Mouse (Mus musculus): ENCODE data around the gene Prr19.

Prr19 gene

DNA sequence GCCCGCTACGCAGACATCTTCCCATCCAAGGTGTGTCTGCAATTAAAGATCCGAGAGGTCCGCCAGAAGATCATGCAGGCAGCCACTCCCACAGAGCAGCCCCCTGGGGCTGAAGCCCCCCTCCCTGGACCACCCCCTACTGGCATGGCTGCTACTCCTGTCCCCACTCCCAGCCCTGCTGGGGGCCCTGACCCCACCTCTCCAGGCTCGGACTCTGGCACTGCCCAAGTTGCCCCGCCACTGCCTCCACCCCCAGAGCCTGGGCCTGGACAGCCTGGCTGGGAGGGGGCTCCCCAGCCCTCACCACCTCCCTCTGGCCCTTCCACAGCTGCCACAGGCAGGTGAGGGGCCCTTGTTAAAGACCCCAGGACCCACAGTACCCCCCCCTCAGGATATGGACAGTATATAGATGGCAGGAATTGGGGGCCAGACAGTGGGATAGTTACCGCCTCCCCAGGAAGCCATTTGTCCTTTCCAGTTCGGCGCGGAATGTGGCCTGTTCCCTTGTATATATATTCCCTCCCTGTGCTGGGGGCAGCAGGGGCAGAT lies 7.9 kb upstream of the Prr19 start:
- no peak for DNase-seq

DNA sequence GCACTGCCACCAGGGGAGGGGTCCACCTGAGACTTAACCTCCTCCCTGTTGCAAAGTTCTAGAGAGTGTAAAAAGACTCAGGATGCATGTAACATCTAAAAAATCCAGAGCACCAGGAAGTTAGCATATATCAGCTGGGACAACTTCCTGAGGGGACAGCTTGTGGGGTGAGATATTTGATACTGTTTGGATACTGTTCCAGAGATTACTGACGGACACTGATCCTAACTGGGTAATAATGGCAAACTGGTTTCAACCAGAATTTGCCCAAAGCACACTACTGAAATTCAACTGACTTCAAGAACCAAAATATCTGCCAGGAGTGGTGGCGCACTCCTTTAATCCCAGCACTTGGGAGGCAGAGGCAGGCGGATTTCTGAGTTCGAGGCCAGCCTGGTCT lies 6.7 kb upstream of the Prr19 start:
- DNase-seq, result no peak

DNA sequence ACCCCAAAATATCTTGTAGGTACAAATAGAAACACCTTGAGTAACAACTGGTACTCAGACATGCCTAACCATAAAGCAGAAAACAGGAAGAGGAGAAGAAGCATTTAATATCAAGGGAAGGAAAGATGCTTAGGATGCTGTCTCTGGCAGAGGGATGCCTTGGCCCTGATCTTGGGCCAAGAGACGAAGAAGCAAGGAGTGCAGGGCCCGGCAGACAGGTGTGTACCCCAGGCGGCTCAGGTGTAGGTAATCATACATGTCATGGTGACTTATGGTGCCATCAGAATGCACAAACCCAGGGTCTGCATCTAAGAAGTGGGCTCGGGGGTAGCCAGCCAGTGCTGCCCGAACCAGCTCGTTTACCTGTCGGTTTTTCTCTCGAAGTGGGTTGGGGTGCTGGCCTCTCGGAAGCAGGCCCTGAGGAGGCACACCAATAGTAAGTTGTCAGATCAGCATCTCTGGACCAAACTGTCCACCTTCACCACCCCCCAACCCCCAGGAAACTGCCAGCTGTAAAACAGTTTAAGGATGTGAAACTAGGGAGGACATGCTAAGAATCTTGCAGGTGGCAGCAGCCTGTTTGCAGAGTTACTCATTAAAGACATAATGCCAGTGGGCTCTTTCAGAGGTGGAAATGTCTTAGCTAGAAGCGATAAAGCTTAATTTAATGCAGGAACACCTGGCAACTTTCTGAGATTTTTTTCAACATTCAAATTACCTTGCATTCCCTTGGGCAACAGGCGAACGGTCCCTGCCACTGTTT lies 6.1 kb upstream of the Prr19 start:
- DNase-seq, result no peak

DNA sequence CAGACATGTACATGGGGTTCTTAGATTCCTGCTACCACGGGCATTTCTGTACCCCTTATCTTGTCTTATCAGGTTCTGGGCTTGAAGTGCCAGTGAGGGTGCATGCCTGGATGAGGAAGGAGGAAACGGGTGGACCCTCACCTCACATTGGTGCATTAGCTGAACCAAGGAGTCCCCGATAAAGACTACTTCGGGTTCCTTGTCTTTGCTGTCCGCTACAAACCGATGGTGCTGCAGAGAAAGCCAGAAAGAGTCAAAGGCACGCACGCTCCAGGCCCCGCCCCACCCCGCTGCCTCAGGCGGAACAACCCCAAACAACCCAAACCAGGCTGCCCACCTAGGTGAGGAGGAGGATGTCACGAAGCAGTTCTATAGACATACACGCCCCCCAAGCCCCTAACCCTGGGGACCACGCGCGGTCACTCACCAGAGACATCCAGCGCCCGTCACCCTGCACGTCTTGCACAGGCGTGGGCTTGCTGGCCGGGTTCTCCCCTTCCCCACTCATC lies 4.2 kb upstream of the Prr19 start:
- peak in 1 of 2 experiments; percentile 56 for DNase-seq

DNA sequence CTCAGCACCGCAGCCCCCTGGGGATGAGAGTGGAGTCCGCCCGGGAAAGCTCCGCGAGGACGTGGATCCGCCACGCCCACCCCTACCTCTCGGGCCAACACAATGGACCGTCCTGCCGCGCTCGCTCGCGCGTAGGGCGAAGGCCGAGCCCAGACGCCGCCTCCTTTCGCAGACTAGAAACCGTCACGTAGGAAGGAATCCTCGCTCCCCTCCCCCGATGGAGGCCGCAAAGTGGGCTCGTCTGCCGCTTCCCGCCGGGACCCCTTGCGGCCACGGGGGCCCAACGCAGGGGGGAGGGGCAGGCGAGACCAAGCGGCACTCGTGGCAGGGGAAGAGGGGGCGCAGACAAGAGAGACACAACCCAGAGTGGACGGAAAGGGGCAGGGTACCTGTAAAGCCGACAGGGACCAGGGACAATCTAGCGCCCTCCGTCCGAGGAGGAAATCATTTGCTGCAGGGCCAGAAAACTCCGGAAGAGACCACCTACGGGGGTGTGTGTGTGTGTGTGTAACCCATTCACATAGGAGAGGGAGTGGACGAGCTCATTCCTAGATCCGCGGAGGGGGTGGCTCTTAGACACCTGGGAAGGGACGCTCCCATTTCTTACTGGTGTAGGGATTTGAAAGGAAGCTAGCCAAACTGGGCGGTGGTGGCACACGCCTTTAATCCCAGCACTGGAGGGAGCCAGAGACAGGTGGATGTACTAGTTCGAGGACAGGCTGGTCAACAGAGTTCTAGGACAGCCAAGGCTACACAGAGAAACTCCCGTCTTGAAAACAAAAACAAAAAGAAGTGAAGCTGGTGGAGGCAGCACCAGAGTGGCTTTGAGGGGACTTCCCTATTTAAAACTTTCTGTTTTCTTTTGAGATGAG lies 3.5 kb upstream of the Prr19 start, which contains the start of gene Pafah1b3:
Gene Pafah1b3 (minus strand): TSS at position 533 of the 872 bp plus-strand sequence.
- DNase-seq, result peak; percentile 85 to 88

DNA sequence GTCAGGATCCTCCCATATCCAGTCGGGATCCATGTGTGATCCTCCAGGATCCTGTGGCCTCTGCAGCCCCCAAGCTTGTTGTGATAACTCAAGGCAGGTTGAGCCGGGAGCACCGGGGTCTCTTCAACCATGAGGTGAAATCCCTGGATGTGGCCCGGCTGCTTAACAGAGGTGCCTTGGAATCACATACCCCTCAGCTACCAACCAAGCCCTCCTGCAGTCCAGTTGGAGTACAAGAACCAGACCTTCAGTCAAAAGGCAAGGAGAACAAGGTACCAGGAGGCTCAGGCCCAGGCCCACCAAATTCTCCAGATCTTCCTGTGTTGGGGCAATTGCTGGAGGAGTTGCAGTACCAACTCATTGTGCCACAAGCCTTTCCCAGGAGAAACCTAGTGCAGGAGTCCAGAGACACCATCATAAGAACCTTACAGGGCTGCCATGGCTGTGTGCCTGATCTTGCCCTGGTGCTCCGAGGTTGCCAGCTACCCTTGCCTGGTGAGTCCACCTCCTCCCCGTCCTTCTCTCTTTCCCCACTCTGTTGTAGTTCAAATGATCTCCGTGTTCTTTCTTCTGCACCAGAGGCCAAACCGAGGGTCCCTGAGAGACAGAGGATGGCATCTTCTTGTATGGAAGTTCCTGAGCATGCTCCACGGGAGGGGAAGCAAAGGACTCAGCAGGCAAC lies 1.9 kb downstream of the Prr19 start:
- DNase-seq, result no peak

DNA sequence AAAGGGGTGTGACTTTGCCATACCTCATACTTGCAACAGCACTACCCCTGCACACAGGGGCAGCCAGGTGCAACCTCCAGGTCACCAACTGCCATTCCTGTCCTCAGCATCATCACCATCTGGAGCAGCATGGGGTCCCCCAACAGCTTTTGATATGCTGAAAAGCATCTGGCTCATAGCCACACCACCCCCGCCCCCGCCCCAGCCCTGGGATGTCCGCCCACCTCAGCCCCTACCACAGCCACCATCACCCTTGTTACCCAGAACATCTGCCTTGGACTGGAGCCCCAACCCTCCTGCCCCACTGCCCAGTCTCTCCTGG lies 2.4 kb downstream of the Prr19 start:
- DNase-seq, result no peak

DNA sequence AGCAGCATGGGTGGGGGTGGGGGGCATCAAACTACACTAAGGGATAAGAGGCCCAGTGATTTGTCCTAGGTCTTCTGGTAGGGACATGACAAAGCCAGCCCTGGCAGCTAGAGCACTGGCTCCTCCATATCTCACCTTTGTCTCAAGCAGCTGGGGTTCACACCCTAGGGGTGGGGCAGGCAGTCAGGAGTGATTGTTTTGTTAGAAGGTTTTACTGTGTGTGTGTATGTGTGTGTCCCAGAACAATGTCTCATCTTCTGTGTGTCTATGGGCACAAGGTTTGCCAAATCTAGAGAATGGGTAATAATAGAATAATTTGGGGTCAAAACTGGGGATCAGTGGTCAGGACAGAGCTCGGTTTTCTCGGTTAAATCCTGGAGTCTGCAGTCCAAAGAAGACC lies 4.3 kb downstream of the Prr19 start:
- no peak for DNase-seq

DNA sequence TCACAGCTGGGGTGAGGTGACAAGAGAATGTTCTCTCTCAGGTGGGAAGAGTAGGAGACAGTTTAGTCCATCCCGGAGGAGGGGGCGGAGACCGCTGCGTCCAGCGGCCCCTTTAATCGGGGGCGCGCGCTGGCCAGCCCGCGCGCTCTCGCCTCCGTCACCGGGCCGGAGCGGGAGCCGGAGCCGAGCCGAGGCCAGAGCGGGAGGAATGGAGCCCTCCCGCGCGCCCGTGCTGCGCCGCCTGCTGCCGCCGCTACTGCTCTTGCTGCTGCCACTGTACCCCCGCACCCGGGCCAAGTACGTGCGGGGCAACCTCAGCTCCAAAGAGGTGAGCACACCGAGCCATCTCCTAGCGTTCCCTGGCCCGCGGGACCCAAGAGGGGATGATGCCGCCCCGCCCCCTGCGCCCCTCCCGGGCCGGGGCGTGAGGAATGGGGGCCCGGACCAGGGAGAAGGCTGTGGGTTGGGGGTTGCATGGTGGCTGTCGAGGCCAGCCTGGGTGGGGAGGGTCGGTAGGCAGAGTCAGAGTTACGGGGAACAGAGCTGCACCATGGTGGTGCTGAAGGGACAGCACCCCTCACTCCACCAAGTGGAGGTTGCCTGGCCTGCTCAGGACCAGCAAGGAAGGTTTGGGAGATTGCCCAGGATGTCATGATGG lies 4.9 kb downstream of the Prr19 start, which contains the start of gene Tmem145:
Gene Tmem145 (plus strand): TSS at position 151 of the 658 bp plus-strand sequence.
- DNase-seq, result peak; percentile 55 to 57

DNA sequence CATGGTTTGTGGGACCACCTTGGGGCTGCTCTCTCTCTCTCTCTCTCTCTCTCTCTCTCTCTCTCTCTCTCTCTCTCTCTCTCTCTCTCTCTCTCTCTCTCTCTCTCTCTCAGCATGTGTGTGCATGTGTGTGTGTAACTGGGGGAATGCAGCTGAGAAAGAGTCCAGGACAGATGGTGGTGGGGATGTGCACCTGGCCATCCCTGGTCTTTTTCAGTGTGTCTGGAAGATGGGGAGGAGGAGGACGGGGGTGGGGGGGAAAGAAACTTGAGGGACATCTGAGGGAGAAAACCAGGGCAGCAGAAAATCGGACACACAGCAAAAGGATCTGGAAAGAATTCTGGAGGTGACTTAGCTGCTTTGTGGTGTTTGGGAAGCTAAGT lies 5.4 kb downstream of the Prr19 start:
- DNase-seq, result no peak

DNA sequence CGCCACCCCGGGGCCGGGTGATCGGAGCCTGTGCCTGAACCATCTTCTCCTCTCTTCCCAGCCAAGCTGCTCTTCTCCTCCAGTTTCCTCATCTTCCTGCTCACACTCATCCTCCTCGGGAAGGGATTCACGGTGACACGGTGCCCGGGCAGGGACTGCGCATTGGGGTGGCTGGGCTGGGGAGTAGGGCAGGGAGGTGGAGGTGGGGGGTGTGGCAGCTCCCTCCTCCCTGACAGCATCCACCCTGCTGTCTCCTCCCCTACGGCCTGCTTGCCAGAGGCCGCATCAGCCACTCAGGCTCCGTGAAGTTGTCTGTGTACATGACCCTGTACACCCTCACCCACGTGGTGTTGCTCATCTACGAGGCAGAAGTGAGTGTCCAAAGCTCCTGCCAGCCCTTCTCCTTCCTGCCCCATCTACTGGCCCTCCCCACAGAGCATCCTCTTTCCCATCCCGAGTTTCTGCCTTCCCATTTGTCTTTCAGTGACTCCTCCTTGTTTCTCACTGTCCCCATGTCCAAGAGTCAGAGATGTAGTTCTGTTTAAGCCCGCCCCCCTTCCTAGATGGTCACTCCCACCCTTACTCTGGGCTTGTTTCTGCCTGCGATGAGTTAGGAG lies 7.6 kb downstream of the Prr19 start:
- no peak for DNase-seq

DNA sequence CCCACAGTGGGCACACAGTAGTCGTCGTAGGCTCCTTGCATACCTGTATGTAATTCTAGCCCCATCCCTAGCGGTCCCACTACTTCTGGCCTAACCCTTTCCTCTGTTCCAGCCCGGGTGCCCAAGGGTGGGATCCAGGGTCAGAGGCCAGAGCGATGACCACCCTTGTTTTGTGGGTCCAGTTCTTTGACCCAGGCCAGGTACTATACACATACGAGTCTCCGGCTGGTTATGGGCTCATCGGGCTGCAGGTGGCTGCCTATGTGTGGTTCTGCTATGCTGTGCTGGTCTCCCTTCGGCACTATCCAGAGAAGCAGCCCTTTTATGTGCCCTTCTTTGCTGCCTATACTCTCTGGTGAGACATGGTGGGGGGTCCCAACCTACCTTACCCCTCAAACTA lies 8.2 kb downstream of the Prr19 start:
- no peak for DNase-seq

DNA sequence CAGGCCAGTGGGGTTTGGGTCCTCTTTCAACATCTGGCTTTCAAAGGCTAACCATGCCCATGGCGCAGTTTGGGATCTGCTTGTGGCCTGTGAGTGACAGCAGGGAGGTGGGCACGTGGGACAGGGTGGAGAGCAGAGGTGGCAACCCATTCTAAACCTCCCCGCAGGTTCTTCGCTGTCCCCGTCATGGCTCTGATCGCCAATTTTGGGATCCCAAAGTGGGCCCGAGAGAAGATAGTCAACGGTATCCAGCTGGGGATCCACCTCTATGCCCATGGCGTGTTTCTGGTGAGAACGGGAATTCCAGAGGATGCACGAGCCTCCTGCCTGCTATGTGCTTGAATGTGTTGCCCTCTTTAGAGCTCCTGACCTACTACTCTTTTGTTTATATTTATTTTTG lies 10.0 kb downstream of the Prr19 start:
- DNase-seq, result no peak

DNA sequence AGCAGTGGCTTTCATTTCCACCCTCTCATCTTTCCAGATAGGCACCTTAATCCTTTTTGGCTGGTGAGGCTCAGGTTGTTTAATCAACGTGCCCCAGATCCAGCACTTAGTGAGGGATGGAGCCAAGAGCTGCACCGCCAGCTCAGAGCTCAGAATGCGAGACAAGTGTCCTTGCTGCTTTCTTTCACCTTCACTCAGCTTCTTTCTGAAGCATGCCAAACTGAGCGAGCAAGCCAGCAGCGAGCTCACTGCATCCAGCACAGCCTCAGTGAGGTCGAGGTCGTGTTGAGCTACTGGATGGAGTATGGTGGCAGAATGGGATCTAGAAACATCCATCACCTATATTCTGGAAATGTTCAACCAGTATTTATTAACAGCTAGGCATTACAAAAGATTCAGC lies 12.1 kb downstream of the Prr19 start:
- no peak for DNase-seq

DNA sequence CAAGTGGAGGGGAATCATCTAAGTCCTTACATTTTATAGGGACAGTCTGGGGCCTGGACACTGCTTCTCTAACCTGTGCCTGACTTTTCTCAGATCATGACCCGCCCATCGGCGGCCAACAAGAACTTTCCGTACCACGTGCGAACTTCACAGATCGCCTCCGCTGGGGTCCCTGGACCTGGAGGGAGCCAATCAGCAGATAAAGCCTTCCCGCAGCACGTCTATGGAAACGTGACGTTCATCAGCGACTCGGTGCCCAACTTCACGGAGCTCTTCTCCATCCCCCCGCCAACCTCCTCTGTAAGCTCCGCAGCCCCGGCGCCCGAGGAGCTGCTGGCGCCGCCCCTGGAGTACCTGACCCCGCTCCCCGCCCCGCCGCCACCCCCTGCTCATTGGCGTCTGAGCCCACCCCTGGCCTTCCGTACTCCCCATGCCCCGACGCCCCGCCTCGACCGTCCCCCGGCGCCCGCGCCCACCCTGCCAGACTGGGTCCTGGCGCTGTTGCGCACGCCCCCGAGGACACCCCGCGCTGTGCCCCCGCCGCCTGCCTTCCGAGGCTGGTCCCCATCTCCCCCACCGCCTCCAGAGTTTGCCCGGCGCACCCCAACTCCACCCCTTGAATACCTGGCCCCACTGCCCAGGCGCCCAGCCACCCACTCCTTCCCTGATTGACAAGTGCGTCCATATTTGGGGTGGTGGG lies 13.5 kb downstream of the Prr19 start:
- DNase-seq, result no peak

DNA sequence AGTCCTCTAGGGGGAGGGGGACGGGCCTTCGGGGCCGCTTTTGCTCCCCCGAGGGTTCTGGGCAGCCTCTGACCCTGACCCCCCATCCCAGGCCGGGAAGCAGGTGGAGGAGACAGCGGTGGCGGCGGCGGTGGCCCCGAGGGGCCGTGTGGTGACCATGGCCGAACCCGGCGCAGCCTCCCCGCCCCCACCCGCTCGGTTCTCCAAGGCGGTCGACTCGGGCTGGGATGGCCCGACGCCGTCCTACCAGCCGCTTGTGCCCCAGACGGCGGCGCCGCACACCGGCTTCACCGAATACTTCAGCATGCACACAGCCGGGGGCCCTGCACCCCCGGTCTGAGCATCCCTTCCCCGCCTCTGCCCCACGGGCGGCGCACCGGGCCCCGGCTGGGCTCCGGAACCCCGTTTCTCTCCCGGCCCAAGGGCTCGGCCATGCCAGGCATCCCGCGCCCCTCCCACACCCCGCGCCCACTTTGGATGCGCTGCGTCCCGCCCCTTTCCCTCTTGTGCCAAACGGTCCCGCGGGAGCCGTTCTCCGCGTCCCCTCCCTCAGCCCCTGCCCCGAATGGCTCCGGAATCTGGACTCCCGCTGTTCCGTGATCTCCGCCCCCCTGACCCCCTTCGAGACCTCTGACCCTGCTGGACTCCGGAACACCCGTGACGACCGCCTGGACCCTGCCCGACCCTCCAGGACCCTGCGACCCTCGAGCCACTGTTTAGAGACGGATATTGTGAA lies 14.3 kb downstream of the Prr19 start:
- no peak for DNase-seq

DNA sequence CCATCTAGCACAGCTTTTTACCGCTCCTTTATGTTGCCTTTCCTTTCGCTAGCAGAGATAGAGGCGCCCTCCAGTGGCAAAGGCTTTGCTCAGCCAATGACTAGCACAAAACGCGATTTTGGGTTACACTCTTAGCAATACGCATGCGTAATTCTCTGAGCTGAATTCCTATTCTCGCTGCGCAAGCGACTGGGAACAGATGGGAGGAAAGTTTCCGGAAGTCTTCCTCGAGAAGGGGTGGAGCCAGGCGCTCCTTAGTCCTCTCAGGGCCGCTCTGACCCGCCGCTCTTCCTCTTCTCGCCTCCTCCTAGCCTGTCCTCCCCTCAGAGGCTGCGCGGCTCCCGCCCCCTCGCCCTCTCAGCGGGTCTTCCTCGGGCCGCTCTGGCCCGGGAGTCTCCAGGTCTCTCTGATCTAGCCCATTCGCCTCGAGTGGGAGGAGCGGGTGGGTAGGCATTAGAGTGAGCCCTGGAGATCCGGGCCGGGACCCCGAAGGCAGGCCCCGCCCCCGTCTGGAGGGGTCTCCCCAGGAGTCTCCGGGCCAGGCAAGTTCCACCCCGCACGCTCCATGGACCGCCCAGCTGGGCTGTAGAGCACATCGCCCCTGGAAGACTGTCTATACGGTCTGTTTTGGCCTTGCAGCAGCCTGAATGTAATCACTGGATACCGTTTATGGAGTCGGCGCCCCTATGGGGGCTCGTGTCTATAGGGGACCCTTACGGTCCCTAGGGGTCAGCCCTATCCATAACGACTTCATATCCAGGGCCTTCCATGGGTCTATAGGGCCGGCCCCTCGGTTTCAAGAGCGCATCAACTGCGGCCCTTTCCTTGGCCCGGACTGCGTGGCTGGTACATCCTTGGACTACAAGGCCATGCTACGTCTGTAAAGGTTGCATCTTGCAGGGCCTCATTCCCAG lies 15.6 kb downstream of the Prr19 start, which contains the start of gene Megf8:
Gene Megf8 (plus strand): TSS at position 633 of the 914 bp plus-strand sequence.
- DNase-seq, result peak; percentile 97

DNA sequence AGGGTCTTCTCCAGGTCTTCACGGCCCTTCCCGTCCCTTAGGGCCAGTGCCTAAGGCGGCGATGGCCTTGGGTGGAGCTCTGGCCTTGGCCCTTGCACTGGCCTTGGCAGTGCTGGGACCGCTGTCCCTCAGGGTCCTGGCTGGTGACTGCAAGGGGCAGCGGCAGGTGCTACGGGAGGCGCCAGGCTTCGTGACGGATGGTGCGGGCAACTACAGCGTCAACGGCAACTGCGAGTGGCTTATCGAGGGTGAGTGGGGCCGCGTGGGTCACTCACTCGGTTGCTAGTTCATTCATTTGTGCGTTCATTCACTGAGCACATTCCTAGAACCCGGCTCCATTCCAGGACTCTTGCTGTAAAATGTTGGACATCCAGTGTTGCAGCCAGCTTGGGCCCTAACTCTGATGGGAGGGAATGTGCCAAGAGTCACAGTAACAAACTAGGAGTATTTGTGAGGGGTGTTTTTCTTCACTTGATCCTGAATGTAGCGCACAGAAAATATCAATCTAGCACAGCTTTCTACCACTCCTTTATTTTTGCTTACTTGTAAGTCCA lies 16.3 kb downstream of the Prr19 start:
- no peak for DNase-seq

DNA sequence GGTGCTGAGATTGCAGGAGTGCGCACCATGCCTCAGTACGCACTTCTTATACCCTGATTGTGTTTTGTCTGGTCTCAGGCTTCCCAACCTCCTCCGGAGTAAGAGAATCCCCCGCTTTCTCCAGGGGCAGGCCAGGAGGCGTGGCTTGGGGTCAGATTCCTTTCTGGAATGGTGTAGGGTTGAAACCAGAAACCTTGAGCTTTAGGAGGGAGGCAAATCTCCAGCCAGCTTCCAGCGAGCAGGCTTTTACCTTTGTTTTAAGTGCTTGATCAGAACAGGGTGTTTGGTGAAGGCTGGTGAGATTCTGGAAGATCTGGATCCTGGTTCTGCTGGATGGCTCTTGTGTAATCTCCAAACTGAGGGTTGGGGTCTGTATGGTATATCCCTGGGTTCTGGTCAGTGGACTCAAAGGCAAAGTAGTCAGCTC lies 20.9 kb downstream of the Prr19 start:
- DNase-seq, result peak; percentile 26 to 52
